Mouse (Mus musculus) G1E-ER4 (cell line): ENCODE results near the gene Vgll4. TPM values are rescaled to one million over a fixed set of nuclear protein-coding genes. Genes with fewer than 3 reads are reported as not detected.

Experiments used
- GATA1 ChIP-seq: IDR thresholded peaks from one replicate; pipeline ENCODE4 v1.8.0; 2012; ENCODE audit warnings: low read length, inconsistent platforms
- polyA plus RNA-seq: library from polyadenylated mRNA; stranded (reverse); fragments of >175 nt; gene quantifications from 2 replicates; pipeline ENCODE4 v1.2.3, GENCODE M21; 2012

Vgll4 gene
- polyA plus RNA-seq, 1 experiment, result 28.2 TPM

DNA sequence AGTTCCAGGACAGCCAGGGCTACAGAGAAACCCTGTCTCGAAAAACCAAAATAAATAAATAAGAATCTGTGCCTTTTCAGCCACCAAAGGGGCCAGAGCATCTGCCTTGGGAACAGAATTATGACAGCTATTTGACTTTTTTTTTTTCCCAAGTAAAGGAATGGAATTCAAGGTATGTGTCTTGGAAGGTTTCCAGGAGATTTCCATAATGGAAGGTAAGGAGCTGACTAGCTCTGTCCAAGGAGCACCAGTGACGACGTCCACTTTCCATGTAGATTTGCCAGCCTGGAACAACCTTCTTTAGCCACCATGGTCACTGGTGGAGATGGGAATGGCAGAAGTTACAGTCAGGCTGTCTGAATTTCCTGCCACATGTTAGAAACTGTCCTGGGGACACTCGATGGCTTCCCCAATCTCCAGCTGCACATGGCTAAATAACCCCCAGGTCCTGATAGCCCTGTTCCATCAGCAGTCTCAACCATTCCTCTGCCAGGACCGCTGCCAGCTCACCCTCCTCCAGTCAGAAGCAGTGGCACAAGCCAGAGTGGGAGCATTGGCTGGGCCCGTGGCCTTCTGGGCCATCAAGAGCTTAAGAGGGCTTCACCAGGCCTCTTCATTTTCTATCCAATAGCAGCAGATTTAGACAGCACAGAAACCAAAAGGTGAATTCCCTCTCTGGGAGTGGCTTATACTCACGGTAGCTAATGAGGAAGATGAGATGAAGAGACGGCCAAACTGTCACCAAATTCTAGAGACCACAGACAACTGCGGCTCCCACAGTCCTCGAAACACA lies 8.3 kb downstream of the Vgll4 start:
- TF ChIP-seq GATA1, result no peak

DNA sequence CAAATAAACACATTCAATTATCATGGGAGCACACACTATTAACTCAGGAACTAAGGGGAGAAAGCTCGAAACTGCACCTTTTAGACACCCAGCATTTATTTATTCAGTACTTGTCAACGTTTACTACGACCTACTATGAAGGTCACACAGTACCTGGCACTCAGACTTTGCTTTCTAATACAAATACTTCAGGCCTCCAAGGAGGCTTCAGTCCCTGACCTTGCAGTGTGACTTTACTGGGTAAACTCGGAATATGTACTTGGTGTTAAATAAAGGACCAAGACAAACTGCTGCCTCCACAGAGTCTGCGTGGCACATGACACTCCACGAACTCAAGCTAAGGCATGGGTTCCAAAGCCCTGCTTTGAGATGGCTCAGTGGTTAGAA lies 10.8 kb downstream of the Vgll4 start:
- no peak for TF ChIP-seq GATA1

DNA sequence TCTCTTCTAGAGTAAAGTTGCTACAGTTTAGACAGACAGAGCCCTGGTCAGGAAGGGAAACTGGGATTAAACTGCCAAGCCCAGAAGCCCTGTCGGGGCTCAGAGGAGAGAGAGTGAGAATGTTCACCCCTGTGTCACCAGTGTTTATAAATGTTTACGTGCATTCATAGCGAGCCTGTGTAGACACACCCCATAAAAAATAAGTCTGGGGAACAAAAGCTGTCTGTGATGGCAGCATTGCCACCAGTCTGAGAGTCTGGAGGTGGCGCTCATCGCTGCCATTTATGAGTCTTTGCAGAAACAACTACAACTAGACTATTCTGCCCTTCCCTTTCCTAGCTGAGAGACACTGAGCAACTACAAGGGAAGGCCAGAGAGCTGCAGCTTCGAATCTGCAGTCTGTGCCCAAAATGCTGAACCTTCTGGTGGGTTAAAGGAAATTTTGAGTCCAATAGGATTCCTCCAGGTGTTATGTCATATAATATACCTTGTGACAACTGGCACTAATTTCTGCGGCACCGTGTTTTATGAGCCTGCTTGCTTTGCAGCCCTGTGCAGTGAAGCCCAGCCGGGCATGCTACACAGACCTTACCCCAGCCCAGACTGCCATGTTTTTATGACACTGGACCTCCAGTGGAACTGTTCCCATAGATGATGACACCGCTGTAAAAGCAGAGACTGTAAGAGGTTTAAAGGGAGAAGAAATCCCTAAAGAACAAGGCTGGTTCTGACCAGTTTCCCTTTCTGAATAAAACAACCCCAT lies 11.4 kb downstream of the Vgll4 start:
- TF ChIP-seq GATA1, result no peak

GRCm38 (mm10) chr6:114957756-114958155 lies 12.0 kb downstream of the Vgll4 start:
- no peak for TF ChIP-seq GATA1

- TF ChIP-seq GATA1, result no peak
These were observed 15.3 kb downstream of the Vgll4 start for GRCm38 (mm10) chr6:114954496-114954895.

- no peak for TF ChIP-seq GATA1
These were observed 16.2 kb downstream of the Vgll4 start for GRCm38 (mm10) chr6:114953601-114954000.

GRCm38 (mm10) chr6:114952356-114952755 lies 17.4 kb downstream of the Vgll4 start:
- TF ChIP-seq GATA1, result no peak

DNA sequence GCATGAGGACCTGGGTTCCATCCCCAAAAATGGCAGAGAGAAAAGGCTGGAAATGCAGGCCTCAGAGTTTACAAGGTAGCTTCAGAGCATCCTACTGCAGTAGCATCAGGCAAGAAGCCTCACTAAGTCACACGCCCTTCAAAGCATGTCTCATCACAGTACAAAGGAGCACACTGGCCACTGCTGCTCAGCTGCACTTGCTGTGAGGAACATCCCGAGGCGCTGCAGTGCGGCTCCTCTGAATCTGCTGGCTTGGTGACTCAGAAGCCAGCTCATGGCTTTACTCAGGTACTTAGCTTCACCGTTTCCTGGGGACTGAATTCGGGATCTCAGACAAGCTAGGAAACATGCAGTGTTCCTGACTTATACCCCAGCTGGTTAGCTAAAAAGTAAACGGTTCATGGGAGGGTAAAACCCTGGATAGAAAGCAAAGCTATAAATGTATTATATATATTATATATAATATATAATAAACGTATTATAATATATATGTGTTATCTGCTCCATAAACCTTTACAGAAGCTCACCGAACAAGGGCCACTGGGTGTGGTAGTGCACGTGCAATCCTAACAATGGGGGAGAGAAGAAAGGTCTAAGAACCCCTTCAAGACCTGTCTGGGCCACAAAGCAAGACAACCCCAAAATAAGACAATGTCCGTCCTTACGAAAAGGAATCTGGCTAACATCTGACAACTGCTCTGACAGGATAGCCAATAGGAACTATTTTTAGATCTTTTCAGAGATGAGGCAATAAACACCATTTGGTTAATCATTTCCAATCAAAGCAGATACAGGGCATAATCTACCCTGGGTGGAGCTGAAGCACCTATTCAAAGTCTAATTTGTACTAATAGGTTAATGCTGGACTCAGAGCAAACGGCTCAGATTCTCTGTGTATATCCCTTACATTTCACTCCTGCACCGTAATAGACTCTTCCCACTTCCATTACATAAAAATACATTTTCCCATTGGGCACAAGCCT lies 25.0 kb downstream of the Vgll4 start:
- TF ChIP-seq GATA1, result no peak

GRCm38 (mm10) chr6:114941201-114941849 lies 28.5 kb downstream of the Vgll4 start:
- no peak for TF ChIP-seq GATA1

- TF ChIP-seq GATA1, result no peak
These were observed 30.1 kb downstream of the Vgll4 start for GRCm38 (mm10) chr6:114939666-114940065.

GRCm38 (mm10) chr6:114936941-114937313 lies 32.9 kb downstream of the Vgll4 start:
- no peak for TF ChIP-seq GATA1

DNA sequence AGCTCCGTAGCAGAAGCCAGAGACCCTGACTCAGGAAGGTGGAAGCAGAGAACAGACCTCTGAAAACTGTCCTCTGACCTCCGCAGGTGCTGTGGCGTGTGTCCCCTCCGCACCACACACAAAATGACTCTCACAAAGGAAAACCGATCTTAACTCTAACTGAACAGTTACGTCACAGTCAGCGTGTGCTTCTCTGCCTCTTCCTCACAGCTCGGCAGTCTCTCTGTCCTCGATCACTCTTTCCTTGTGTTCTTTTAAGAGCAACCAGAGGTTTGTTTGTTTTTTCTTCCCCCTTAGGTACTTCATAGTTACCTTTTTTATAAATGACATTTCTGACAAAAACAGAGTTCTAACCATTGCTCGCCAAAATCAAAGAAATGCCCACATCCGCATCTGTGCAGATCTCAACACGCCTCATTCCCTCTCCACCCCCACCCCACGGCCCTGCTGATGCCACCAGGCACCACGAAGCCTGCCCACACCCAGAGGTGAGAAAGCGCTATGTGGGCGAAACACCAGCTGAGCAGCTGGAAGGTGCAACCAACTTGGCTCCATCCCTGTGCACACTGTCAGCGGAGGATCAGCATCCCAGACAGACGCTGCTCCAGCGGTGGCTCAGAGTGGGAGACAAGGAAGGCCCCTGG lies 33.4 kb downstream of the Vgll4 start:
- TF ChIP-seq GATA1, result no peak

DNA sequence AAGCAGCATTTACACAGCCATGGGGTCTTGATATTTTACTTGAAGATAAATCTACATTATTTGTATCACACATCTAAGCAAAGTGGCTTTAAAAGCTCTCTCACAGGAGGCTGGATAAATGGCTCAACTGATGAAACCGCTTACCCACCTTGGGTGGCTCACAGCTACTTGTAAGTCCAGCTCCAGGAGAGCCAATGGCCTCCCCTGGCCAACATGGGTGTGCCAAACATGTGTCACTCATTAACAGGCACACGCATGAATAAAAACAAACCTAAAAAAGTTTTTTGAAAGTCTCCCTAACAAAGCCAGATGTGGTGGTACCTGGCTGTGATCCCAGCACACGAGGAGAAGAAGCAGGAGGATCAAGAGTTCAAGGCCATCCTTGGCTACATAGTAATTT lies 34.4 kb downstream of the Vgll4 start:
- no peak for TF ChIP-seq GATA1

DNA sequence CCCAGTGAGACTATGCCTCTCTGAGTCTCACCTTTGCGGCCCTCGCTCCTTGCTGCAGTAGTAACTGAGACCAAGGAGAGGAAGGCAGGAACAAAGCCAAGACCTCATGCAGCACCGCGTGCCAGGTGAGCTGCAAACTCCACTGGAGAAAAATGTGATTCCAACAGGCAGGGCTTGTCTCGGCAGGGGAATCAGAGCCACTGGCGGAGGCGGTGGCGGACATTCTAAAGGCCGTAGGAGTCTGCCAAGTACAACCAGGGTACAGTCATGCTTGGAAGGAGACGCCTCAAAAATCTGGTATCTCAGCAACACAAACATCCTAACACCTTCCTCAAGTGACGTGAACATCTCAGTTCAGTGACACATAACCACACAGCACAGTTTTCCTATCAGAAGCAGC lies 35.7 kb downstream of the Vgll4 start:
- TF ChIP-seq GATA1, result no peak

- no peak for TF ChIP-seq GATA1
These were observed 36.8 kb downstream of the Vgll4 start for GRCm38 (mm10) chr6:114932991-114933392.
